Mouse (Mus musculus) stomach, postnatal 0 days (tissue): ENCODE results near the gene Gm45785. TPM values are rescaled to one million over a fixed set of nuclear protein-coding genes. Genes with fewer than 3 reads are reported as not detected.

Experiments
- ATAC-seq: fragments of 200-750 bp; cut with Nextera tagmentation; 2 replicates; pipeline ENCODE4 v1.8.0; 2017; ENCODE audit not compliant: low FRiP score, low TSS enrichment
- DNase-seq: peaks from one replicate; pipeline ENCODE4 v3.0.0-alpha.2; 2016; ENCODE audit warnings: low spot score
- H3K27ac ChIP-seq: fragments of 300-500 bp; sonication (generic); replicated peaks from 2 replicates; pipeline ENCODE4 v1.5.1; 2014; ENCODE audit warnings: mild to moderate bottlenecking, control low read depth
- H3K27me3 ChIP-seq: fragments of 300-500 bp; sonication (generic); 2 replicates; pipeline ENCODE4 v1.6.1; 2014; ENCODE audit warnings: low read length; ENCODE audit not compliant: control insufficient read depth, insufficient read depth
- H3K36me3 ChIP-seq: fragments of 300-500 bp; sonication (generic); 2 replicates; pipeline ENCODE4 v1.6.1; 2014; ENCODE audit warnings: low read length, mixed read lengths; ENCODE audit not compliant: control insufficient read depth, insufficient read depth
- H3K4me1 ChIP-seq: fragments of 300-500 bp; sonication (generic); replicated peaks from 2 replicates; pipeline ENCODE4 v1.6.1; 2014; ENCODE audit warnings: antibody characterized with exemption; ENCODE audit not compliant: control insufficient read depth, insufficient read depth
- H3K4me2 ChIP-seq: fragments of 300-500 bp; sonication (generic); replicated peaks from 2 replicates; pipeline ENCODE4 v1.6.1; 2014; ENCODE audit warnings: low read depth, mild to moderate bottlenecking, control low read depth, moderate library complexity
- H3K4me3 ChIP-seq: fragments of 300-500 bp; sonication (generic); 2 replicates; pipeline ENCODE4 v1.5.1; 2014; ENCODE audit warnings: low read depth, low read length, control low read depth
- H3K9ac ChIP-seq: fragments of 300-500 bp; sonication (generic); 2 replicates; pipeline ENCODE4 v1.6.1; 2014; ENCODE audit warnings: mild to moderate bottlenecking, low read length, control low read depth, mixed read lengths
- H3K9me3 ChIP-seq: fragments of 300-500 bp; sonication (generic); 2 replicates; pipeline ENCODE4 v1.6.1; 2016; ENCODE audit warnings: low read length; ENCODE audit not compliant: control insufficient read depth
- CTCF ChIP-seq: IDR thresholded peaks from 2 replicates; pipeline ENCODE4 v1.5.1; 2016; ENCODE audit warnings: antibody characterized with exemption, low read depth, mild to moderate bottlenecking, moderate library complexity
- EP300 ChIP-seq: optimal IDR thresholded peaks from 2 replicates; pipeline ENCODE3; 2016; ENCODE audit warnings: antibody characterized with exemption
- WGBS: fragments of 180-500 bp; shearing (Covaris S2); extraction: QIAGEN DNeasy Blood & Tissue Kit; methylation state at CpG from one replicate; pipeline ENCODE4 v1.1.7; 2014; 5-methylcytosine and 5-hydroxymethylcytosine counted together
- polyA plus RNA-seq: library from polyadenylated mRNA; unstranded; fragments of >200 nt; fragmentation: Nextera tagmentation; extraction: Ambion mirVana; gene quantifications from 2 replicates; pipeline ENCODE4 v1.2.1, GENCODE M21; 2015

The Gm45785 gene
- polyA plus RNA-seq, 1 experiment from 2014 or later, result not detected

DNA sequence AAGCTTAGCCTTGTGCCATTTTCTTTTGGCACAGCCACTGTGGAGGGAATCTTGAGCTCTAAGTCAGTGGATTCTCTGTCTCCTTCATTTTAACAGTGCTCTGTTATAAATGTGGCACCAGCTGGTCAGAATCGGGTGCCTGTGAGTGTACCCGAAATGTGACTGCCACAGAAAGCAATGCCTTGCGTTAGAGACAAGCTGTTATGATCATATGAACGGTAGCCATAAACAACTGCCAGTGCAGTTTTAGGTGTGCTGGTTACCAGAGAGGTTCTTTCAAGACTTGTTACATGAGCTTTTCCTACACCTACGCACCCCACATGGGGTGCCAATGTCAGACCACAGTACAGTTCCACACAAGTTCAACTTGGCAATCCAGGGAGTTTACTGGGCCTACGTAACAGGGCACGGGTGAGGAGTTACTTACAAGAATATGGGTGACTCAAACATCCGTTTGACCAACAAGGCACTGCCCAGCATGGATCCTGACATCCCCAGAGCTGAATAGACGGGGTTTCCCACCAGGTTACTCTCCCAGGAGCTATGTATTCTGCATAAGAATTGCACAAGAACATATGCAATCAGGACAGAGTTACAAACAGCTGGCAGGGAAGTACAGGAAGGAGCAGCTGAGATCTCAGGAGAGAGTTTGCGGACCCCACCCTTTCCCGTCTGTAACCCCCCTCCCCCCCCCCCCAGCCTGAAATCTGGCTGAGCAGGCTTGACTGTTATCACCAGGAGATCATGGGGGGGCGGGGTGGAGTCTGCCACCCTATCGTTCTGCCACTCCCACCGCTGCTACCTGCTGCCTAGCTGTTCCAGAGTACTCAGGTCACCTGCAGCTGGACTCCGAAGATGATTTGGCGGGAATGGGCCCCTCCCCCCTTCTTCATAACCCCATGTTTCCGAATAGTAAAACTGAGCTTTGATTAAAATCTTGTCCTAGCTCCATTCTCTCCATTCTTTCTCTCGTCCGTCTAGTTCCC, 15.1 kb downstream of the Gm45785 start:
- WGBS, result 35% methylated on average over 15 of the region's 19 CpGs
- H3K36me3 ChIP-seq, result no peaks in the 10 kb centered on the region
- H3K9me3 ChIP-seq, result no peaks in the 10 kb centered on the region
- no peak overlapping the region for H3K4me3 ChIP-seq
- DNase-seq, result peak; percentile 56
- H3K27me3 ChIP-seq, result no peaks in the 10 kb centered on the region
- no peak overlapping the region for H3K9ac ChIP-seq
- peak; percentile 56 for ATAC-seq
- no peak overlapping the region for H3K27ac ChIP-seq
- peak overlapping the region; percentile 11; the same call in 1 of the 2 replicates for H3K4me2 ChIP-seq
- H3K4me1 ChIP-seq, result no peaks in the 10 kb centered on the region
- TF ChIP-seq EP300 (no peak), CTCF (no peak)

DNA sequence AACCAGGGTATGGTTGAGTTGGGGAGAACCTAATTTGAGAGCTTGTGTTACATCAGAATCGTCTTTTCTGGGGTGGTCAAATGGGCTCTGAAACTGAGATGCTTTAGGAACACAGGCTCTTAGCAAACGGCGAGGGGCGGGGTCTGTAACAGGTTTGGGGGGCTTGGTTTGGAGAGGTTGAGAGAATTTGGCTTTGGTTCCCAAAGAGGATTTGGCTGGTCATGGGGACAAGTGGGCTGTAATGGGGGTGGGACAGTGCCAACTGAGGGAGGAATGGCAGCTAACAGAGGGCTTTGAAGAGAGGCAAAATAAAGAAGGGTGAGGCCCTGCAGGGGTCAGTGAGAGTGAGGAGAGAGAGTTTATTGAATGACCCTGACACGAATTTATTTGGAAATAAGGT, 16.6 kb downstream of the Gm45785 start:
- H3K27me3 ChIP-seq, result no peaks in the 10 kb centered on the region
- H3K9me3 ChIP-seq, result no peaks in the 10 kb centered on the region
- no peak overlapping the region for H3K4me3 ChIP-seq
- H3K4me1 ChIP-seq, result no peaks in the 10 kb centered on the region
- DNase-seq (peak; percentile 11), ATAC-seq (no peak)
- H3K9ac ChIP-seq, result no peak overlapping the region
- H3K27ac ChIP-seq, result no peak overlapping the region
- TF ChIP-seq CTCF (no peak), EP300 (no peak)
- no peak overlapping the region for H3K4me2 ChIP-seq
- H3K36me3 ChIP-seq, result no peaks in the 10 kb centered on the region
- WGBS, result 55% methylated on average over 5 of the region's 5 CpGs

DNA sequence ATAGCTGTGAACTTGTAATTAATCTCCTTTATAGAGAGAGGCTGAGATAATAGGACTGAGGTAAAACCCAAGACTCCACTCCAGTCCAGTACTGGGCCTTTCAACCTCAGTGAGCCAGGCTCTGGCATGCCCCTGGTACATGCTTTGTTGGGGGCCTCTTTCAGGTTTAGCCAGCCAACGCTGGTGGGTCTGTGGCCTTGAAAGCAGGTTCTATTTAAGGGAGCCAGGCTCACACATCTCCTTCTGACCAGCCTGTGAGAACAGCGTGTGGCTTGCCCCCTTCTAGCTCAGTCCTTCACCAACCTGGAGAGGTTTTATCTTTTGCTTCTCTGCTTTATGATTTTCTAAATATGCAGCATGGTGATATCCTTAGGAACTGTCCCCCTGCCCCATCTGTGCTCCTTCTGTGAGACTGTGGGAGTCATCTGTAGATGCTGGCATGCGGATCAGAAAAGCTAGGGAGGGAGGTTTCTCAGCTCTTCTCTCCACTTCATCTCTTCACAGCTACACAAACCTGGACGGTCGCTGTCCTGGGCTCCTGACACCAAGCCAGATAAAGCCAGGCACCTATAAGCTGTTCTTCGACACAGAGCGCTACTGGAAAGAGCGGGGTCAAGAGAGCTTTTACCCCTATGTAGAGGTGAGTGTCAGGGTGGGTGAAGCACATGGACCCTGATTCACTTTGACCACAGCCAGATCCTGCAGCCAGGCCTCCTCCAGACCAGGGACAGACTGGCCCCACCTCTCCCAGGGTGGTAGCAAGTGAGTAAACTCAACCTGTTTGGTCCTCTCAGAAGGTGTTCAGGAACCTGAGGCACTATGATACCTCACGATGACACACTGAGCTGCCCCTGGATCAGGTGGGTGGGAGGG, 19.7 kb downstream of the Gm45785 start:
- no peaks in the 10 kb centered on the region for H3K4me1 ChIP-seq
- no peaks in the 10 kb centered on the region for H3K27me3 ChIP-seq
- ATAC-seq (no peak), DNase-seq (peak; percentile 11)
- H3K4me2 ChIP-seq, result no peak overlapping the region
- TF ChIP-seq EP300 (no peak), CTCF (no peak)
- no peak overlapping the region for H3K27ac ChIP-seq
- WGBS, result 80% methylated on average over 9 of the region's 9 CpGs
- H3K9me3 ChIP-seq, result no peaks in the 10 kb centered on the region
- no peak overlapping the region for H3K9ac ChIP-seq
- peak overlapping the region; percentile 6; the same call in 1 of the 2 replicates for H3K4me3 ChIP-seq
- no peaks in the 10 kb centered on the region for H3K36me3 ChIP-seq

DNA sequence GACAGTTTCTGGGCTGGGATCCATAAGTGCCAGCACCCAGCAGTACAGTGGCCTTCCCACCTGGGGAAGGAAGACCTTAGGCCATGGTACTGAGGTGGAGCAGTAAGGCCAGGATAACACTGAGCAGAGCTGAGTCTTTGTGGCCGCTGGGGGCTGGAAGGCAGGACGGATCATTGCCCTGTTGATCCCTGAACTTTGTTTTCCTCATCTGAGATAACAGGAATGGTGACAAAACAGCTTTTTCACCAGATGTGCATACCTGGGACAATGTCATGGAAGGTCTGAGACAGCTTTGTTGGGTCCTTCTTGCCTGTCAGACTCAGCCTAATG, 20.4 kb downstream of the Gm45785 start:
- Histone ChIP-seq H3K4me3 (peak overlapping the region; percentile 12; the same call in 1 of the 2 replicates), H3K9me3 (no peaks in the 10 kb centered on the region), H3K9ac (0 out of 2 replicates have a peak overlapping the region, but pooled peaks have one; percentile 31), H3K27ac (no peak overlapping the region), H3K4me2 (peak overlapping the region; percentile 42), H3K27me3 (no peaks in the 10 kb centered on the region), H3K4me1 (no peaks in the 10 kb centered on the region), H3K36me3 (no peaks in the 10 kb centered on the region)
- ATAC-seq (0 out of 2 replicates have a peak, but pooled peaks have one; percentile 11), DNase-seq (no peak)
- no peak for TF ChIP-seq CTCF
- no peak for TF ChIP-seq EP300
- 82% methylated on average over 2 of the region's 2 CpGs for WGBS

DNA sequence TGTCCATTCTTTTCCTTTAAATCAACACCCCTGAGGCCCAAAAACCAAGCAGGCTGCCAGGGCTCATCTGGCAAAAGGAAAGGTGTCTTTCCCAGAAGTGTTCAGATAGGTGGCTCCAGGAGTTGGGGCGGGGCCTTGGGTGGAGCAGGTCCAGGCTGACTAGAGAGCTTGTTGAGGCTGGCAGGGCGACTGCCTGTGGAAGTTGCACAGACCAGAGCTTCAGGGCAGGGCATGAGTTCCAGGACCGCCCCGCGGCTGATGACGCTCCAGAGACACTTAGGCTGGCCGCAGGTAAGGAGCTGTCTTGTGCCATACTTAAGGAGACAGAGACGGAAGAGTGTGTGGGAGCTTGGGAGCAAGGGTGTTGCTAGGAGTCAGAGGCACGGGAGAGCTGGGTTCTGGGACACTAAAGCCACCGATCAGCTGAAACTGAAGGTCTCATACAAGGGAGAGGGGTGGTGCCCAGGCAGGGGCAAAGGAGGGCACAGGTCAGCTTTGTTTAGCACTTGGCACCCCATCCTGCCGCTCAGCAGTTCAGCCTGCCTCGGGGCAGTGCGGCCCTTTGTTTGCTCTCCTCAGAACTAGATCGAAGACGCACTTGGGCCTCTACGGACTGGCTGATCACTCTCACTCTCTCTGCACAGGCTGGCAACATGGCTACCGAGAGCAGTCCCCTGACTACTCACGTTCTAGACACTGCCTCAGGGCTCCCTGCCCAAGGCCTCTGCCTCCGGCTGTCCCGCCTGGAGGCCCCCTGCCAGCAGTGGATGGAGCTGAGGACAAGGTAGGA, 21.0 kb downstream of the Gm45785 start, which contains the start of gene Urah:
Gene Urah, plus strand, starts transcription at position 51 of the 790 bp plus-strand sequence.
- ATAC-seq (peak; percentile 87), DNase-seq (peak; percentile 65)

More for the DNA sequence above, 21.0 kb downstream of the Gm45785 start, which contains the start of gene Urah:
- H3K27me3 ChIP-seq, result no peaks in the 10 kb centered on the region
- peak within 1 kb of the TSS; percentile 42 for H3K4me2 ChIP-seq
- no peaks in the 10 kb centered on the region for H3K4me1 ChIP-seq
- WGBS, result 27% methylated on average over 20 of the region's 20 CpGs
- no peaks in the 10 kb centered on the region for H3K36me3 ChIP-seq
- peak within 1 kb of the TSS; percentile 30; the same call in 1 of the 2 replicates for H3K27ac ChIP-seq
- TF ChIP-seq EP300 (no peak), CTCF (no peak)
- H3K4me3 ChIP-seq, result peak within 1 kb of the TSS; percentile 12; the same call in 1 of the 2 replicates
- H3K9ac ChIP-seq, result 0 out of 2 replicates have a peak within 1 kb of the TSS, but pooled peaks have one; percentile 31
- no peaks in the 10 kb centered on the region for H3K9me3 ChIP-seq
